Mouse (Mus musculus): ENCODE measurements at regions not wholly inside any gene's neighbourhood (a gene's known extent, or its start where the extent isn't known, plus 50 kb on each side); places are given as distances from the start of the nearest gene placed in this dataset.
"Not testable (repeated sequence)": the region's sequence is repeated elsewhere in the genome, so short reads cannot be mapped to it uniquely, and the experiment has no call there.

DNA sequence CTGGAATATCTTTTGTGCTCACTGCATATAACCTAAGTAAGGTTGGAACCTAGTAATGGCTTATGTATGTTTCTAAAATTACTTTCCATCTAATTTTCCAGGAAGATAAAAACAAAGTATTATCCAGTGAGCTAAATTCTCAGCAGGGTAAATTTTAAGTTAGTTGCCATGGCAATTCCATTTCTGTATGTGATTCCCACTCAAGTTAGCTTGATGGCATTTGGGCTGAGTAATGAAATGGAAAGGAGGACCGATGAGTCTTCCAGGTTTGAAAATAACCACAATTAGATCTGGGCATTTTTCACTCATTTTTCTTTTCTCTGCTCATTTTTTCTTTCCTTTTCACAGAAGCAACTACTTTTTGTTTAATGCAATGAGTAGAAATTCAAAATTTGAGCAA, 398.4 kb upstream of the Gm10801 start:
- no peak for ATAC-seq (ENCODE audit: insufficient number of reproducible peaks, low FRiP score, low TSS enrichment)

DNA sequence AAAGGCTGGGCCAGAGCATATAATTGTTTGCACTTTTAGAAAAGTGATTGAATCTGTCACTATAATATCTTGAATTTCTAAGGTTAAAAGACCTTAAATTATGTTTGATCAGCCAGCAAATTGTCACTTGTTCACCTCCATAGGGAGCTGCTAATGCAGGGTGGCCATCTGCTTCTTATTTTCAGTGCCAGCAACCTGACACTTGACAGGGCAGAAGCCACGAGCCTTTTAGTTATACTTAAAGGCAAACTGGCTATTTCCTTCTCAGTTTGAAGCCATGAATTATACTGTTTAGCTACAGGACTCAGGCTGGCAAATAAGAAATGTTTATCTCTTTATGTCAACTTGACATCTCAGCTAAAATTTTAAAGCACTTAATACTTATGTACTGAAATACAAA, 392.5 kb upstream of the Gm10801 start:
- peak; percentile 56; the same call in 1 of the 2 replicates for ATAC-seq (ENCODE audit: insufficient number of reproducible peaks, low FRiP score, low TSS enrichment)

DNA sequence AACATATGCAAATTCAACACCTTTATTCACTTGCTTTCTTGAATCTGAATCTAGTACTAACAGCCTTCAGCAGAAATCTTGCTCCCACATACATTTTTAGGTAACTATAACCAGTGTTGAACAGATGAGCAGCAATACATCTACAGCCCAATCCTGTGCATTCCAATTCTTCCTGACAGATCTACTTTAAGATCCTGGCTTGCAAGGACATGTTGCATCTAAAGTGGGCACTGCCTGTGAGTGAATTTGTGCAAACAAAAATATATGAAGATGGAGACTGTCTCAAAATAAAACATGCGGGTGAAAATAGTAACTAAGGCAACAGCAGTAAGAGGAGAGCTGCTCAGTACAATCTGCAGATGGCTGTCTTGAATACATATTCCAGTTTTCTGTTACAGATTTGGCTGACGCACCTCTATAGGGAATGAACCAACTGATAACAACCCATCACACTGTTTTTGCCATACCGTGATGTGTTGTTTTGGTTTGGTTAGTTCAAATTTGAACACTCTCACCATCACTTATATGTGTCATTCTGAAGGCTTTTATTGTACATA, 375.2 kb upstream of the Gm10801 start:
- ATAC-seq (ENCODE audit: insufficient number of reproducible peaks, low FRiP score, low TSS enrichment), result no peak

DNA sequence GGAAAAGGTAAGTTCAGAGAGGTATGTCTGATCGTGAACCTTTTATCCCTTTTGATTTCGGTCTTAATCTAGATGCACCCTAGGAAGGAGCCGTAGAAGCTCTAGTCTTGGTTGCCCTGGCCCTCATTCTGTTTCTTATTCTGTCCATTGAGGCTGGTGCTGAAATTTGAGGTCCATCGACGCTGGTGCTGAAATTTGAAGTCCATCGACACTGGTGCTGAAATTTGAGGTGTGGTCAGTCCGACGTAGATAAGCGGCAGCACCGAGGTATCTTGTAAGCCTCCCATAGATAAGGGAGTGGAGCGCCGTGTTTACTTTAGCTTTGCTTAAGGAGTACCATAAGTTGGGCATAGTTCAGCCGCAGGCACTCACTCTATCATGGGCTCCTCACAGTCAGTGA, 332.0 kb upstream of the Gm10801 start:
- ATAC-seq (ENCODE audit: insufficient number of reproducible peaks, low FRiP score, low TSS enrichment), result not testable (repeated sequence)

DNA sequence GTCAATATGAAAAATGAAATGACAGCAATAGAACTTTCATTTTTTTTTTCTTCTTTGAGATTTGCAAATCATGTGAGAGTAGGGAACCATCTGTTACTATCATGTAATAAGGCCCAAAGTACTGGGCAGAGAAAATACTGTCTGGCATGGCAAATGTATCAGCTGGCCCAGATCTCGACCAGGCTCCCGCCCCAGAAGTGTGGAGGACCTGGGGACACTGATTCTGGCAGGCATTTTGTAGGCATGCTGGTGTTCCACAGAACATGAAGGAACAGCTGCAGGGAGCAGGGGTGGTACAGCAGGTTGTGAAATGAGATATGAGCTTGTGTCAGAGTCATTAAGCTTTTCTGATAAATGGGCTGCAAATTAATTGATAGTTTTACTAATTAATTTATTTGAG, 307.8 kb upstream of the Gm10801 start:
- ATAC-seq (ENCODE audit: insufficient number of reproducible peaks, low FRiP score, low TSS enrichment), result no peak

DNA sequence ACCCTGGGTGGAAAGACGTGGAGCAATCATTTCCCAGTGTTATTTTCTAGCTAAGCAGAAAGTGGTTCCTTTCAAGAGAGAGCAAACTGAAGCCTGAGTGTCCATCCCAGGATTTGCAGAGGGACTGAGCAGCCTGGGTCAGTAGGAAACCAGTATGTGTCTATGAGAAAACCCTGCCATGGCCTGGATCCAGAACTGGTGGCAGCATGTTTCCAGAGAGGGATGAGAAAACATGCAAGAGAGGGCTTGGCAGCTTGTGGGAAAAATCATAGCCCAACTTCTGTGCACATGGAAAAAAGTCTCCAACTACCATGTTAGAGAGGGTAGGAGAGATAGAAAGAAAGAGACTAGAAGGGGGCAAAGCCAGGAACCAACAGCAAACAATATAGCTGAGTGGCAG, 282.8 kb upstream of the Gm10801 start:
- ATAC-seq (ENCODE audit: insufficient number of reproducible peaks, low FRiP score, low TSS enrichment), result no peak

Measured in cerebellum, adult (tissue).